Mouse (Mus musculus): ENCODE measurements around the gene Bfsp2.

- no peak for TF ChIP-seq POLR2A (IDR thresholded peaks at IDR 0.05; ENCODE audit: borderline replicate concordance, extremely low read depth, low read depth, low read length)
- TF ChIP-seq CTCF (IDR thresholded peaks at IDR 0.05; ENCODE audit: insufficient read depth, low read length): no peak
Measured at GRCm38 (mm10) chr9:103409119-103409518, 71.1 kb downstream of the Bfsp2 start.

Data from lung, adult 2 months (tissue).